Mouse (Mus musculus) regulatory T cell (primary cell): Measurements from ENCODE around the gene Dnajb13.

ENCODE experiments used
- in situ Hi-C: fragments of 300-600 bp; cut with MboI, MseI; formaldehyde crosslinking; loops from one replicate; pipeline ENCODE4 v1.15.1; 2025; ENCODE audit warnings: high pct_unique_total_duplicates

Gene Dnajb13

GRCm38 (mm10) chr7:100511602-100512001 lies 3.2 kb downstream of the Dnajb13 start:
- in situ Hi-C loops = loop anchor here (5.0 kb wide), 1 partner anchor 151 kb away; the partner anchor contains the start of gene Plekhb1

DNA sequence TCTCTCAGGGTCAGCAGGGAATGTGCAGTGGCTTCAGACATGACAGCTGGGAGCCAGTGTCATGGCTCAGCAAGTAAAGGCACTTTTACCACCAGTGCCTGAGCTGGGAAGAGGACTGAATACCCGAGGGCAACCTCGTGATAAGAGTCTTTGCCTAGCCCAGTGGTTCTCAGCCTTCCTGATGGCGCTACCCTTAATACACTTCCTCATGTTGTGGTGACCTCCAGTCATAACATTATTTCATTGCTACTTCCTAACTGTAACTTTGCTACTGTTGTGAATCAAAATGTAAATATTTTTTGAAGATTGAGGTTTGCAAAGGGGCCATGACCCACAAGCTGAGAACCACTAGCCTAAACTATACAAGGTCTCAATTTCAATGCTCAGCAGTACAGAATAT lies 6.1 kb downstream of the Dnajb13 start:
- in situ Hi-C loops = no loop called here

GRCm38 (mm10) chr7:100506494-100506893 lies 8.3 kb downstream of the Dnajb13 start:
- in situ Hi-C loops = no loop called here

DNA sequence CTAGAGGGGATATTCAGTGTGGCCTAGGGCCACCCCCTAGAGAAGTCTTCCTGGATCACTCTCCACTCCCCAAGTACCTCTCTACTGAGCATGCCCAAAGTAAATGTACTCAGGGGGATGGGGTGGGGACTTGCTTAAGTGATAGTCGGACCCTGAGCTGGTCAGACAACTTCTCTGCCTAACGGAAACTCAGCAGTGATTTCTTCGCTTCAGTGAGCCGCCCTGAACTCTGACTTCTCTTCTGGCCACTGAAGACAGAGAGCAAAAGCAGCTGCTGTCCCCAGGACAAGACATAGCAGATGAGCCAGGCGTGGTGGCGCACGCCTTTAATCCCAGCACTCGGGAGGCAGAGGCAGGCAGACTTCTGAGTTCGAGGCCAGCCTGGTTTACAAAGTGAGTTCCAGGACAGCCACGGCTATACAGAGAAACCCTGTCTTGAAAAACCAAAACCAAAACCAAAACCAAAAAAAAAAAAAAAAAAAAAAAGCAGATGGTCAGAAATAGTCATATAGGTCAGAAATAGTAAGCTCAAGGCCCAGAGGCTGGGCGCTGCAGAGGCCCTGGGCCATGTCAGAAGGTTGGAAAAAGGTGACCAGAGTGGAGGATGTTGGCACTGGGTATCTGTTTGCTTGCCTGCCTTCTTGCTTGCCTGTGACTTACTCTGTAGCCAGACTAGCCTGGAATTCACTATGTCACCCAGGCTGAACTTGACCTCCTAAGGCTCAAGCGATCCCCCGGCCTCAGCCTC lies 9.8 kb downstream of the Dnajb13 start:
- in situ Hi-C loops = no loop called here

DNA sequence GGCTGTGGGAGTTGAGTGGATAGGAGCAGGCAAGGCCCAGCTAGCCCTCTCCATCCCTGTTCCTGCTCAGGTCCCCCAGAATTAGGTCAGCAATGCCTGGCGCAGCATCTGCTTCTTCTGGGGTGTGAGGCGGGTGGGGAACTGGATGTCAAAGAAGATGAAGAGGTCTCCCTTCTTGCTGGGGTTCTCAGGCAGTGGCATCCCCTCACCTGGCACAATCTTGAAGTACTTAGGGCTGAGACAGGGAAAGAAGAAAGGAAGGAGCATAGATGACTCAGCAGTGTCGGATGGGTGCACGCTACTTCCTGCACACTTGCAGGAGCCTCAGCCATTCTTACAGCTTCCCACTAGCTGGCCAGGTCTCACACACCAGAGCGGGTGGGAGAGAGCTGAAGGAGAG lies 11.7 kb downstream of the Dnajb13 start:
- in situ Hi-C loops = no loop called here

DNA sequence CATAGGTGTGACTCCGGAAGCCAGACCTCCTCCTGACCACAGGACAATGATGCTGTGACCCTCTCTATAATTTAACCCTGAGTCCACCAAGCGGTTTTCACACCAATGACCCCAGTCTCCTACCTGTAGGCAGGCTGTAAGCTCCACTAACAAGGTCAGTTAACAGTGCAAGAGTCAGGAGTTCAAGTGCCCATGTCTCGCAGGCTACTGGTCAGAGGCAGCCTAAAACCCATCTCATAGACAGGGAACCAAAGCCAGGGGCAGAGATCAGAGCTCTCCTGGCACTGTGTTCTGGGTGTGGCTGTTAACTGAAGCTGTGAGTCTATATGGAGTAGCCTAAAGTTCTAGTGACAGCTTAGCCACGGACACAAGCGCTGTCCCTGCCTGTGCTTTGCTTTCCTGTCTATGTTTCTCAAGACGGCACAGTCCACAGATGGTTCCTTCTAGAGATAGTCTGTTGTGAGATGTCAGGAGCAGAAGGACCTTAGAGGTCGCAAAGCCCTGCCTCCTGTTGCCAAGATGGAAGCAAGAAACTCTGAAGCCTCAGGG lies 12.3 kb downstream of the Dnajb13 start:
- in situ Hi-C loops = no loop called here

DNA sequence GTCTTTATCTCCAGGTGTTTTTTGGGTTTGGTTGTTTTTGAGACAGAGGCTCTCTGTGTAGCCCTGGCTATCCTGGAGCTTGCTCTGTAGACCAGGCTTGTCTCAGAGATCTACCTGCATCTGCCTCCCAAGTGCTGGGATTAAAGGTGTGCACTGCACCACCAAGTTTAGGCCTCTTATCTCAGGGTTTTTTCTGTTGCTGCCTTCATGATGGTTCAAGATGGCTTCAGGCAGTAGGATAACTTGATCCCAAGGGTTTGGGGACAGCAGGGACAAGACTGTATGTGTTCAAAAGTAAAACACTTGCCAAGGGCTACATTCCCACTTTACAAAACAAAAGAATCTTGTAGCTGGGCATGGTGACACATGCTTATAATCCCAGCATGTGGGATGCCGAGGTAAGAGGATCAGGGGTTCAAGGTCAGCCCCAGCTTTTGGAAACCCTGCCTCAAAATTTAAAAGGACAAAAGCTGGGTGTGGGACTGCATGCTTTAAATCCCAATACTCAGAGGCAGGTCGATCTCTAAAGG lies 12.9 kb downstream of the Dnajb13 start:
- in situ Hi-C loops = no loop called here

DNA sequence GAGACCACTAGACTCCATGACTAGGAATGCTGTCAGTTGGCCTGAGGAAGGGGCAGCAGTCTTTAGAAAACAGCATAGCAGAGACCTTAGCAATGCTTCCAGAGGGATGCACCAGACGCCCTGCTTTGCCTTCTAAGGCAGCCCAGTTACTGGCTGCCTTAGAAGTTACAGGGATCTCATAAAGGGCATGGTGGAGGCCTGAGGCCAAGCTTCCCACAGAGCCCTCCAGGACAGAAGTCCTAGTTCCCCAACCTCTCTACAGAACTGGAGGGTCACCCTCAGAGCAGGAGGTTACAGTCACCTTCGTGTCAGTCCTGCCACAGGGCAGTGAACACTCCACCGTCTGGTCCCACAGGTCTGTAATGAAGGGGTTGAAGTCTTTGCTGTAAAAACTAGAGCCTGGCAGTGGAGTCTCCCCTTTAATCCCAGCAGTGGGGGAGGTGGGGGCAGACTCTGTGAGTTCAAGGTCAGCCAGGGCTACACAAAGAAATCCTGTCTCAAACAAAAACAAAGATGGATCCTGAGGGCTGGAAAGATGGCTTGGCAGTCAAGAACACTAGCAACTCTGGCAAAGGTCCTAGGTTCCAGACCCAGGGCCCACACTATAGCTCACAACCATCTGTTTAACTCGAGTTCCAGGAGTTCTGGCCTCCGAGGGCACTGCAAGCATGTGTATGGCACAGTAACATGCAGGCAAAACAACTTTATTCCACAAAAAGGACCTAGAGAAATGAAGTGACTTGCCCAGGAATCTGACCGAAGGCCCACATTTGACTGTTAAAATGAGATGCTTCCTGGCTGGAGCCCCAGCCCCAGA lies 13.5 kb downstream of the Dnajb13 start:
- in situ Hi-C loops = no loop called here

GRCm38 (mm10) chr7:100500276-100500977 lies 14.3 kb downstream of the Dnajb13 start:
- in situ Hi-C loops = no loop called here

- in situ Hi-C loops = no loop called here
Measured at GRCm38 (mm10) chr7:100499465-100499864, 15.3 kb downstream of the Dnajb13 start.

DNA sequence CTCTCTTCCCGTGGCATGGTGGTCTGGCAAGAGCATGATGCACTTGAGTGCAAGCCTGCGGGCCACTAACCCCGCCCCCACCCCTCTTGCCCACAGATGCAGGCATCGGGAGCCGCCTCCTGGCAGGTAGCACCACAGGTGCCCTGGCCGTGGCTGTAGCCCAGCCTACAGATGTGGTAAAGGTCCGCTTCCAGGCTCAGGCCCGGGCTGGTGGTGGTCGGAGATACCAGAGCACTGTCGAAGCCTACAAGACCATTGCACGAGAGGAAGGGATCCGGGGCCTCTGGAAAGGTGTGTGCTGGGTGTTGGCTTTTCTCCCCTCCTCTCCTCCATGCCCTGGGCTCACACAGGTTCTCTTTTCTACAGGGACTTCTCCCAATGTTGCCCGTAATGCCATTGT lies 16.8 kb downstream of the Dnajb13 start:
- in situ Hi-C loops = no loop called here

GRCm38 (mm10) chr7:100497402-100497801 lies 17.4 kb downstream of the Dnajb13 start:
- in situ Hi-C loops = no loop called here

GRCm38 (mm10) chr7:100496791-100497190 lies 18.0 kb downstream of the Dnajb13 start:
- in situ Hi-C loops = no loop called here

DNA sequence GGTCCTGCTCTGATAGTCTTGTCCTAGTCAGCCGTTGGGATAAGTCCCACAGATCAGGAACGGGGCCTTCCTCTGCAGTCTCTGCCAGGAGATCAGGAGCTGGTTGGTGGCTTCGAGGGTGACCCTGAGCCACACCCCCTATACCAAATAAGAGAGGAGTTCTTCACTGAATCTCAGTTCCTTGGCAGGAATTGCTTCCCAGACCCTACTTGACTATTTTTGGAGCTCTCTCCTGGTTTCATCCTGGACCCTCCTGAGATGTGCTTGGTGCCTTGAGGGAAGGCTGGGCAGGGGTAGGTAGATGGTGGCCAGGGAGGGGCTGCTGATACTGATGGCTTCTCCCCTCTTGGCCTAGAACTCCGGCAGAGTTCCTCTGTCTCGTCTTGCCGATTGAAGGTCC lies 18.4 kb downstream of the Dnajb13 start:
- in situ Hi-C loops = no loop called here

DNA sequence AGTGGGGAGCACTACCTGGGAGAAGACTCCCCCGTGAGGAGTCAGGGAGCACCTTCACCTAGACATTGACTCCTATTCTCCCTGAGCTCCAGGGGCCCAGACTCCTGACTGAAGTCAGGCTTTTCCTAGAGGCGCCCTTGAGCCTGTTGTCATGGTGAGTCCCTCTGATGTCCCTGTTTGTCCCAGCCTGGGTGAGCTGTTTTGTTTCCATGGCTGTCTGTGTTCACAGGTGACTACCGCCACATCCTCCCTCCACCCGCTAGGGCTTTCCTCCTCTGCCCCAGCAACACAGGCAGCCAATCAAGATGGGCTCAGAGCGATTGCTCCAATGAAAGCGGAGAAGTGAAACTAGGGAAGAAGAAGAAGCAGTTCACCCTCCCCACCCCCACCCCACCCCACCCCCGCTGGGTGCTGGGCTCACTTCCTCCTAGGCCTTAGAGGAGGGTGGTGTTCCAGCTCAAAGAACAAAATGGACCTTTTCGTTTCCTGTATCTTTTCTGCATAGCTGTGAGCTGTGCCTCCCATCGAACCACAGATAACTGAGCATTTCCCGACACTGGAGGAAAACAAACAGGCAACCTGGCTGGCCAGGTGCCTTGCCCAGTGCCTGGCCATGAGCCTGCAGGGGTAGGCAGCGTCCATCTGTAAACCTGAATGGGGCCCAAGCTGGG lies 19.0 kb downstream of the Dnajb13 start:
- in situ Hi-C loops = no loop called here

DNA sequence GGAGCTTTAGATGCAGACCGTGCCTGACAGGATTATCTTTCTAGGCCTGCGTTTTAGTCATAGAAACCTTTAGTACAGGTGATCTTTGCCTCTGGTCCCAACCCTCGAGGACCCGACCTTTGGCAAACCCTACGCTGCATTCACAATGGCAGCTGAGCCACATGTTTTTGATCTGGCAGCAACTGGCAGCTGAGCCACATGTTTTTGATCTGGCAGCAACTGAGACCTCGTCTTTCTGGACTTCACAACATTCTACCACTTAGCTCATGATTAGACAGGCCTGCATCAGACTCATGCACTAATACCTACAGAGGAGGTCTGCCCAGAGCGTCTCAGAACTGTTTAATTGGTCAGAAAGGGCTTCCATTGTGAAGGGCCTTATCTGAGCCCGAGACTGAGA lies 19.7 kb downstream of the Dnajb13 start:
- in situ Hi-C loops = no loop called here

GRCm38 (mm10) chr7:100494415-100494831 lies 20.3 kb downstream of the Dnajb13 start:
- in situ Hi-C loops = no loop called here

DNA sequence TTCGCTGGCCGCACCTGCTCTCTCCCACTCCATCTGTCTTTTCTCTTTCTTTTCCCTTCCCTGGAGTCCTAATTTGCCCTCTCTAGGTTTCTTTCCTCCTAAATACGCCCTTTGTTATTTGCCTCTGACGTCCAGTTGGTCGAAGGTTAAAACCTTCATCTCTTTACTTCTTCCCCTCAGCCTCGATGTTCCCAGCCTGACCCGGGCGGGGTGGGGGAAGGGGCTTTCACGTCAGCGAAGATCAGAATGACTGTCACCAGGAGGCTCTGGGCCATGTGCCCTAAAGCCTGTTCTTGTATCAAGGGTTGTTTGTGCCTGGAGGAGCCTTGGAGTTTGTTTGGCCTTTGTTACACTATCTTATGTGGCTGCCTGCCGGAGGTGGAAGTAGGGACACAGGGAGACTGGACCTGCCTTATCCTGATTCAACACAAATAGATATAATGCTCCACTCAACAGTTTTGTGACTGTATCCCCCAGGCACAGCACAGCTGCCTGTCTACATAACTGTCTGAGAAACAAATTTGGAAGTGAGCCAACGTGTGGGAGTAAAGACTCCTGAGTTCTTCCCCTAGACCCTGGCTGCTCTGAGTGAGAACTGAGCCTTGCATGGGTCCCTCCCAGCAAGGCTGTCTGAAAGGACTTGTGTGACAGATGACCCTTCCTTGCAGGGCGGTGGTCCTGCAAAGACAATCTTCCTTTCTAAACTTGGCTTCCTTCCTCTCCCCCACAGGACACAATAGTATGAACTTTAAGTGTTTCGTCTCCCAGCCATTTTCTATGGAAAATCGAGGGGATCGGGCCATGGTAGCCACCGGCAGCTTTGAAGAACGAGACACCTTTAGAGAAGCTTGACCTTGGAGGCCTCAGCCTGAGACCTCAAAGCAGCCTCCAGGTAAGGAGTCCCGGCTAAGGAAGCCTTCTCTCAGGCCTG lies 21.0 kb downstream of the Dnajb13 start:
- in situ Hi-C loops = no loop called here

GRCm38 (mm10) chr7:100493117-100493483 lies 21.7 kb downstream of the Dnajb13 start, which contains the start of gene Ucp2:
Gene Ucp2 (plus strand): TSS chr7:100493337.
- in situ Hi-C loops = no loop called here
